Mouse (Mus musculus) kidney, embryonic 15.5 days (tissue): ENCODE measurements around the gene Tuba1a. TPM values are rescaled to one million over a fixed set of nuclear protein-coding genes. Genes with fewer than 3 reads are reported as not detected.
A peak's percentile ranks its signal among the peaks of the same experiment; 100 is the strongest.
"Not testable (repeated sequence)": the region's sequence is repeated elsewhere in the genome, so short reads cannot be mapped to it uniquely, and the experiment has no call there.

Experiments
- ATAC-seq: fragments of 200-750 bp; cut with Nextera tagmentation; replicated peaks from 2 replicates; pipeline ENCODE4 v1.8.0; 2017; ENCODE audit warnings: moderate TSS enrichment; ENCODE audit not compliant: low FRiP score
- H3K27ac ChIP-seq: fragments of 300-500 bp; sonication (generic); 2 replicates; pipeline ENCODE4 v1.5.1; 2015; ENCODE audit warnings: mild to moderate bottlenecking, inconsistent platforms
- H3K27me3 ChIP-seq: fragments of 300-500 bp; sonication (generic); 2 replicates; pipeline ENCODE4 v1.6.1; 2015; ENCODE audit warnings: inconsistent platforms
- H3K36me3 ChIP-seq: fragments of 300-500 bp; sonication (generic); 2 replicates; pipeline ENCODE4 v1.6.1; 2015; ENCODE audit warnings: inconsistent platforms
- H3K4me1 ChIP-seq: fragments of 300-500 bp; sonication (generic); 2 replicates; pipeline ENCODE4 v1.6.1; 2015; ENCODE audit warnings: inconsistent platforms
- H3K4me2 ChIP-seq: fragments of 300-500 bp; sonication (generic); 2 replicates; pipeline ENCODE4 v1.6.1; 2015; ENCODE audit warnings: moderate library complexity, mild to moderate bottlenecking, inconsistent platforms
- H3K4me3 ChIP-seq: fragments of 300-500 bp; sonication (generic); replicated peaks from 2 replicates; pipeline ENCODE4 v1.5.1; 2015; ENCODE audit warnings: mild to moderate bottlenecking, inconsistent platforms
- H3K9ac ChIP-seq: fragments of 300-500 bp; sonication (generic); 2 replicates; pipeline ENCODE4 v1.6.1; 2015; ENCODE audit warnings: mild to moderate bottlenecking, inconsistent platforms
- H3K9me3 ChIP-seq: fragments of 300-500 bp; sonication (generic); replicated peaks from 2 replicates; pipeline ENCODE4 v1.6.1; 2016; ENCODE audit warnings: inconsistent platforms
- WGBS: fragments of 180-500 bp; shearing (Covaris S2); methylation state at CpG from one replicate; pipeline ENCODE4 v1.1.7; 2015; ENCODE audit warnings: mixed read lengths; 5-methylcytosine and 5-hydroxymethylcytosine counted together
- polyA plus RNA-seq: library from polyadenylated mRNA; unstranded; fragments of >200 nt; fragmentation: Nextera tagmentation; extraction: Ambion mirVana; gene quantifications from 2 replicates; pipeline ENCODE4 v1.2.1, GENCODE M21; 2015

Tuba1a gene
- polyA plus RNA-seq, 1 experiment from 2014 or later, result 1,029 TPM

GRCm38 (mm10) chr15:98959531-98959930, 6.0 kb upstream of the Tuba1a start:
- H3K4me1 ChIP-seq, result peaks cover 6% of the 10 kb centered on the region; the same call in 1 of the 2 replicates
- H3K9ac ChIP-seq, result no peak overlapping the region
- H3K36me3 ChIP-seq, result no peaks in the 10 kb centered on the region
- H3K27me3 ChIP-seq, result no peaks in the 10 kb centered on the region
- ATAC-seq, result no peak
- no peak overlapping the region for H3K4me2 ChIP-seq
- H3K9me3 ChIP-seq, result no peaks in the 10 kb centered on the region
- no peak overlapping the region for H3K4me3 ChIP-seq
- WGBS, result 81% methylated on average over 3 of the region's 3 CpGs
- H3K27ac ChIP-seq, result no peak overlapping the region

- no peak overlapping the region for H3K9ac ChIP-seq
- no peak overlapping the region for H3K27ac ChIP-seq
- peaks cover 10% of the 10 kb centered on the region for H3K4me1 ChIP-seq
- no peak for ATAC-seq
- no peaks in the 10 kb centered on the region for H3K36me3 ChIP-seq
- no peak overlapping the region for H3K4me3 ChIP-seq
- H3K9me3 ChIP-seq, result no peaks in the 10 kb centered on the region
- H3K27me3 ChIP-seq, result no peaks in the 10 kb centered on the region
- WGBS, result 88% methylated on average over 4 of the region's 4 CpGs
- H3K4me2 ChIP-seq, result no peak overlapping the region
Observed at GRCm38 (mm10) chr15:98958901-98959420, 5.5 kb upstream of the Tuba1a start.

- ATAC-seq, result no peak
- Histone ChIP-seq H3K4me2 (no peak overlapping the region), H3K27me3 (no peaks in the 10 kb centered on the region), H3K9ac (no peak overlapping the region), H3K27ac (no peak overlapping the region), H3K36me3 (no peaks in the 10 kb centered on the region), H3K4me3 (no peak overlapping the region), H3K9me3 (no peaks in the 10 kb centered on the region), H3K4me1 (peaks cover 13% of the 10 kb centered on the region)
- 76% methylated on average over 5 of the region's 5 CpGs for WGBS
Observed at GRCm38 (mm10) chr15:98957475-98957874, 4.0 kb upstream of the Tuba1a start.

- Histone ChIP-seq H3K4me1 (peaks cover 18% of the 10 kb centered on the region), H3K9me3 (no peaks in the 10 kb centered on the region), H3K9ac (no peak overlapping the region), H3K27me3 (no peaks in the 10 kb centered on the region), H3K36me3 (peaks cover 2% of the 10 kb centered on the region), H3K4me3 (no peak overlapping the region), H3K27ac (no peak overlapping the region), H3K4me2 (no peak overlapping the region)
- 86% methylated on average over 4 of the region's 4 CpGs for WGBS
- no peak for ATAC-seq
Observed at GRCm38 (mm10) chr15:98956000-98956399, 2.5 kb upstream of the Tuba1a start.

- Histone ChIP-seq H3K27ac (no peak overlapping the region), H3K4me1 (peaks cover 18% of the 10 kb centered on the region), H3K36me3 (peaks cover 5% of the 10 kb centered on the region), H3K4me2 (no peak overlapping the region), H3K4me3 (no peak overlapping the region), H3K9me3 (no peaks in the 10 kb centered on the region), H3K9ac (no peak overlapping the region), H3K27me3 (no peaks in the 10 kb centered on the region)
- WGBS, result 80% methylated on average over 4 of the region's 4 CpGs
- ATAC-seq, result no peak
Observed at GRCm38 (mm10) chr15:98955324-98955723, 1.8 kb upstream of the Tuba1a start.

- ATAC-seq, result no peak
- Histone ChIP-seq H3K27me3 (no peaks in the 10 kb centered on the region), H3K36me3 (peaks cover 7% of the 10 kb centered on the region), H3K4me3 (peak overlapping the region; percentile 18; the same call in 1 of the 2 replicates), H3K9ac (peak overlapping the region; percentile 28; the same call in 1 of the 2 replicates), H3K4me2 (peak overlapping the region; percentile 50), H3K4me1 (peaks cover 18% of the 10 kb centered on the region), H3K9me3 (no peaks in the 10 kb centered on the region), H3K27ac (peak overlapping the region; percentile 70)
- WGBS, result 21% methylated on average over 14 of the region's 14 CpGs
Observed at GRCm38 (mm10) chr15:98954425-98955253, 1.1 kb upstream of the Tuba1a start.

- peak overlapping the region; percentile 94 for H3K27ac ChIP-seq
- peak; percentile 87 for ATAC-seq
- no peaks in the 10 kb centered on the region for H3K27me3 ChIP-seq
- under 1% methylated on average over 41 of the region's 41 CpGs for WGBS
- no peaks in the 10 kb centered on the region for H3K9me3 ChIP-seq
- H3K9ac ChIP-seq, result peak overlapping the region; percentile 85
- H3K4me2 ChIP-seq, result peak overlapping the region; percentile 61
- H3K4me1 ChIP-seq, result peaks cover 18% of the 10 kb centered on the region
- peak overlapping the region; percentile 79 for H3K4me3 ChIP-seq
- peaks cover 16% of the 10 kb centered on the region for H3K36me3 ChIP-seq
Observed at GRCm38 (mm10) chr15:98952751-98953400, 627 bp downstream of the Tuba1a start.

GRCm38 (mm10) chr15:98952063-98952455, 1.4 kb downstream of the Tuba1a start:
- Histone ChIP-seq H3K9me3 (no peaks in the 10 kb centered on the region), H3K4me3 (peak overlapping the region; percentile 79), H3K4me1 (peaks cover 18% of the 10 kb centered on the region), H3K27ac (peak overlapping the region; percentile 57; the same call in 1 of the 2 replicates), H3K36me3 (peaks cover 16% of the 10 kb centered on the region), H3K27me3 (no peaks in the 10 kb centered on the region), H3K4me2 (peak overlapping the region; percentile 61), H3K9ac (peak overlapping the region; percentile 85)
- no peak for ATAC-seq
- 21% methylated on average over 5 of the region's 5 CpGs for WGBS

- H3K27ac ChIP-seq, result not testable (repeated sequence)
Observed at GRCm38 (mm10) chr15:98951122-98952062, 2.1 kb downstream of the Tuba1a start.

GRCm38 (mm10) chr15:98949607-98949892, 4.0 kb downstream of the Tuba1a start:
- ATAC-seq, result no peak
- Histone ChIP-seq H3K9me3 (no peaks in the 10 kb centered on the region), H3K4me1 (peaks cover 13% of the 10 kb centered on the region), H3K4me2 (no peak overlapping the region), H3K4me3 (no peak overlapping the region), H3K27me3 (no peaks in the 10 kb centered on the region), H3K9ac (no peak overlapping the region), H3K36me3 (peaks cover 16% of the 10 kb centered on the region), H3K27ac (no peak overlapping the region)
- 68% methylated on average over 3 of the region's 3 CpGs for WGBS

More at GRCm38 (mm10) chr15:98951122-98952062, 2.1 kb downstream of the Tuba1a start:
- 92% methylated on average over 11 of the region's 15 CpGs for WGBS
- Histone ChIP-seq H3K9ac (peak overlapping the region; percentile 85), H3K4me2 (peak overlapping the region; percentile 61), H3K36me3 (peaks cover 16% of the 10 kb centered on the region), H3K4me1 (peaks cover 18% of the 10 kb centered on the region), H3K4me3 (peak overlapping the region; percentile 79)
- H3K9me3 ChIP-seq, ATAC-seq, H3K27me3 ChIP-seq: not testable (repeated sequence)

- 73% methylated on average over 6 of the region's 6 CpGs for WGBS
- Histone ChIP-seq H3K36me3 (peaks cover 16% of the 10 kb centered on the region), H3K9ac (no peak overlapping the region), H3K4me2 (no peak overlapping the region), H3K27me3 (no peaks in the 10 kb centered on the region), H3K9me3 (no peaks in the 10 kb centered on the region), H3K4me1 (peaks cover 9% of the 10 kb centered on the region), H3K4me3 (no peak overlapping the region), H3K27ac (no peak overlapping the region)
- no peak for ATAC-seq
Observed at GRCm38 (mm10) chr15:98948857-98949606, 4.5 kb downstream of the Tuba1a start.
